Mouse (Mus musculus): ENCODE data around the gene Miox.

The Miox gene

GRCm38 (mm10) chr15:89334271-89334670 is at the start of gene Miox:
Gene Miox (plus strand): TSS chr15:89334398.
- no peak for DNase-seq (ENCODE audit: extremely low spot score)

DNA sequence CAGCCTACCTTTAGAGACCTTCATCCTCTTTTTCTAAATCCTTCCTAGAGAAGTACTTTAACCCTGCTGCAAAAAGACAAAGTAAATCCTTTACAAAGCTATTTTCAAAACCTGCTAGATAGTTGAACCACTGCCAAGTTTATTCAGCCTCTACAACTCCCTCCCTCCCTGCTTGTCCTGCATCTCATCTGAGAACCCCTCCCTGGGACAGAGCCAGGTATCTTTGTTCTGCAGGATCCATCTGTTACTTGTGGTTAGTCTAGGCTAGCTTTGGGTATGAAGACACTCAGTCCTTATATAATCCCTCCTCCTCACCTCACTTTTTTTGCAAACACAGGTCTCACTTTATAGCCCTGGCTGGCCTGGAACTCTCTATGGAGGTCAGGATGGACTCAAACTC is 49.2 kb upstream of the Miox start:
- no peak for DNase-seq (ENCODE audit: extremely low spot score)

DNA sequence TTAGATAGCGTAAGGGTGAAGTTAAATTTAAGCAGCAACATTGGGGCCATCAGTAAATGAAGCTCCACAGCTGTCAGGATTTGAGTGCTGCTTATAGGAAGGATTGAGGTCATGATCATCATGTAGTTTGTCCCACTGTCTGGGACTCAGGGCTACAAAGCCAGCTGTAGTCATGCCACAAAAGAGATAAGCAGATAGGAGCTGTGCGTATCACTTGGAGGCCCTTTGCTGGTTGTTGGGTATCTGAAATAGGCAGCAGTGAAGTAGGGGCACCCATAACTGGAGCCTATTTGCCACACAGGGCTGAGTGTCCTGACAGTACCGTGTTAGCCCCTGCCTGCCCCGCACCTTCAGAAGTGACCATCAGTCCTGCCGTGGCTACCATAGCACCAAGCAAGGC is 48.7 kb upstream of the Miox start:
- no peak for DNase-seq (ENCODE audit: extremely low spot score)

GRCm38 (mm10) chr15:89286114-89286513 is 48.1 kb upstream of the Miox start:
- no peak for DNase-seq (ENCODE audit: extremely low spot score)

- no peak for DNase-seq (ENCODE audit: extremely low spot score)
Measured at GRCm38 (mm10) chr15:89286582-89286981, 47.6 kb upstream of the Miox start.

DNA sequence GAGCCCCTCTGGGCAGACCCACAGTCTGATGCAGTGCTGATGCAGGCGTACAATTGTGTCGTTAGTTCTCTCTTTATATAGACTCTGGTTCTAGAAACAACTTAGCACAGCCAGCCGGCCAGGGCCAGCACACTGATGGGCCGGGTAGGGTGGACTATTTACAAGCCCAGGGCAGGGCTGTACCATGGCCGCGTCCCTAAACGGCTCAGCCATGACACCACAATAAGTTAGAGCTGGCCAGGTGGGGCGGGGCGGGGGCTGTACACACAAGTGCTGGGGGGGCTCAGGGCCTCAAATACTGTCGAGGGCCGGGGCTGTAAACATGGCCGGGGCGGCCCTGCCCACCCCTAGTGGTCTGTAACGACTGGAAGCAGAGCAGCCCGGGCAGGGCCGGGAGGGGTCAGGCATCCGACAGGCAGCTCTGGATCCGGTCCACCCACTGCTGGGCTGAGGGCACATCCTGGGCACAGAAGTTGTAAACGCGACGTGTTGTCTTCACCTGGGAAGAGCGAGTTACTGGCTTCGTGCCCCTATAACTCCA is 45.9 kb upstream of the Miox start:
- DNase-seq (ENCODE audit: extremely low spot score): no peak

DNA sequence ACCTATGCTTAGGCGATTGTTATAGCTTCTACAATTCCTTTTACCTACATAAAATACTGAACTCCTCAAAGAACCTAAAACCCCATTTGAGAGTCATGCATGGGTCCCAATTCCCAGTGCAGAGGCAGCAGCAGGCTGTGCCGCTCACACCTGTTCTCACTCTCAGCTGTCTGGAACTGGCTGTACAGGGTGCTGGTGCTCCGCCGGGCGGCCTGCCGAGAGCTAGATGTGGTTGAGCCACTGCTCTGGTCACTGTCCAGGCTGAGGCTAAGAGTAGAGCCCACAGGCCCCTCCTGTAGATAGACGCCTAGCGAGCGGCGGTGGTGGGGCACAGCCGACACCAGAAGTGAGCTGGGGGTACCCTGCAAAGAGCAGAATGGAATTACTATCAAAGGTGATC is 44.7 kb upstream of the Miox start:
- no peak for DNase-seq (ENCODE audit: extremely low spot score)

- no peak for DNase-seq (ENCODE audit: extremely low spot score)
Measured at GRCm38 (mm10) chr15:89291521-89291920, 42.7 kb upstream of the Miox start.

GRCm38 (mm10) chr15:89292795-89293194 is 41.4 kb upstream of the Miox start:
- DNase-seq (ENCODE audit: extremely low spot score): no peak

- no peak for DNase-seq (ENCODE audit: extremely low spot score)
Measured at GRCm38 (mm10) chr15:89293778-89294177, 40.4 kb upstream of the Miox start.

- no peak for DNase-seq (ENCODE audit: extremely low spot score)
Measured at GRCm38 (mm10) chr15:89295580-89296165, 38.5 kb upstream of the Miox start.

DNA sequence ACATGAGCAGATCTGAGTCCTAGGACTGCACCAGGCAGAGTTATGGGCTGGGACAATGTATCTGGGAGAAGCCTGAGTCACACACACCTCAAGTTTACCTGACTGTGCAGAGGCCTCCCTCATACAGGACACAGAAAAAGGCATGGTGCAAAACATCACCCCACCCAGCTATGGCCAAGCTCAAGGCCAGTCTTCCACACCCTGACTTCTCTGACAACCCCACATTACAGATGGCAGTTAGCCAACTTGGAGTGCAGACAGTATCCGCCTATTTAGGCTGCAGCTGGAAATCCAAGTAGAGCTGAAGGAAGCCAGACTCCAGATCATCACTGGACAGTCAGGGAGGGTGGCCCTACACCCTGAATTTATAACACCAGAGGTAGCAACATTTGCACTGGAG is 37.7 kb upstream of the Miox start:
- DNase-seq (ENCODE audit: extremely low spot score): no peak

DNA sequence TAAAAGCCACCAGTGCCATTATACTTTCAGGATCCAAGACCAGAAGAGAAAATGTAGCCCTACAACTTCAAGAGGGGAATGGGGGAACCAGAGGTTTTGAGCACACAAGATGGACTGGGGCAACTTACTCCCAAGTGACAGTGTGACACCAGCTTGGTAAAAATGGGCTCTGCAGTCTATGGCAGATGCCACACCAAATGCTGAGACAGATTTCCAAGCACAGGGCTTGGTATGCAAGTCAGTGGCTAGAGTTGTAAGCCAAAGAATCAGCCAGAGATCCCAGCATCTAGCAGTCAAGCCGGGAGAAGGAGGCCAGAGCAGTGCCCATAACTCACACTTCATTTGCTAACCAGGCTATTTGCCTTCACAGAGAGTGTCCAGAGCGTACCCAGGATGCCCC is 36.5 kb upstream of the Miox start:
- DNase-seq (ENCODE audit: extremely low spot score): no peak

- no peak for DNase-seq (ENCODE audit: extremely low spot score)
Measured at GRCm38 (mm10) chr15:89300180-89300579, 34.0 kb upstream of the Miox start.

GRCm38 (mm10) chr15:89300600-89300999 is 33.6 kb upstream of the Miox start:
- DNase-seq (ENCODE audit: extremely low spot score): no peak

DNA sequence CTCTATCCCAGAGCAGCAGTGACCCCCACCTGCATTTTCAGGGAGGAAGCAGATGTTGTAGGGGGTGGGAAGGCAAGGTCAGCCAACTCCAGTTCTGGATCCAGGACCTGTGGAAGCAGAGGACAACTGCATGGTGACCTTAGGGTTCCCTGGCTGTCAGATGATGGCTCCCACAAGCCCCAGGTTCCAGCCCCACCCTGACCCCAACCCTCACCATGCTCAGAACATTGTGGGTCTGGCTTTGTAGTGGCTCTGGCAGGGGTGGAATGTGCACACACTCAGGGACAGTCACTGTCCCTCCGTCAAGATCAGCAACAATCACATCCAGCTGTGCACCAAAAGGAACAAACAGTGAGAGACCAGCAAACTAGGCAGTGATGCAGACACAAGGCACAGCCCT is 28.2 kb upstream of the Miox start:
- DNase-seq (ENCODE audit: extremely low spot score): no peak

DNA sequence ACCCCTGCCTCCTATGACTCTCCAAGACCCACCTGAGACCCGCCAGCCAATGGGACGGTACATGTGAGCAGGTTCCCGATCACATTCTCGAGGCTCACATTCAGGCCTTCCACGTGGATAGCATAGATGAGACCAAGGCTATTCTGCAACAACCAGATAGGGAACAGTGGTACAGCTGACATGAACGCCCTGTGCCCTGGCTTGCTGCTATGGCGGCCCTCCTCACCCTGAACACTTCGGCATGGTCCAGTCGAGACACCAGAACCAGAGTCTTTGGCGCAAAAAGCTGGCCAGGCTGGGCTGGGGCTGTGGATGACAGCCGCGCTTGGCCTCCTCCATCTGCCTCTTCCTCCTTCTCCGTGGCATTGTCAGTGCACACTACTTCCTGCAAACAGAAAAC is 26.7 kb upstream of the Miox start:
- no peak for DNase-seq (ENCODE audit: extremely low spot score)

GRCm38 (mm10) chr15:89308406-89309139 is 25.6 kb upstream of the Miox start:
- DNase-seq (ENCODE audit: extremely low spot score): no peak

DNA sequence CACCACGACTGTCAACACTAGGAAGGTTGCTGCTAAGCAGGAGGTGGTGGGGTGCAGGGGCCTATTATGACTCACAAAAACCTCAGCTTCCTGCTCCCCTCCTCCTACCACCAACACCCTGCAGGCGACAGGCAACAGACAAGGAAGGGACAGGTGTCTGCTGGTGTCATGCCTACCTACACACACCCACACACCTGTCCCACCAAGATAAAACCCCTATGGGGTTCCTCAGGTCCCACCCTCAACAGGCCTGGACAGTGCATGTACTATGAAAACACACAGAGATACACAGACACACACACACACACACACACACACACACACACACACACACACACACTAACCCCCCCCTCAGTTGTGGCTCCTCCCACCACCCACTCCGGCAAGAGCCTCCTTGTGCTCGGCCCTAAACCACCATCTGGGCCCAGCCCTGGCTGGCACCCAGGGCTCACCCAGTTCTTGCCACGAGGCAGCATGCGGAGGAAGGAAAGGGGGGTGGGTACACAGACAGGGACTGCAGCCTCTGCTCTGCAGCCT is 24.2 kb upstream of the Miox start:
- no peak for DNase-seq (ENCODE audit: extremely low spot score)

- DNase-seq (ENCODE audit: extremely low spot score): no peak
Measured at GRCm38 (mm10) chr15:89313359-89313758, 20.8 kb upstream of the Miox start.

DNA sequence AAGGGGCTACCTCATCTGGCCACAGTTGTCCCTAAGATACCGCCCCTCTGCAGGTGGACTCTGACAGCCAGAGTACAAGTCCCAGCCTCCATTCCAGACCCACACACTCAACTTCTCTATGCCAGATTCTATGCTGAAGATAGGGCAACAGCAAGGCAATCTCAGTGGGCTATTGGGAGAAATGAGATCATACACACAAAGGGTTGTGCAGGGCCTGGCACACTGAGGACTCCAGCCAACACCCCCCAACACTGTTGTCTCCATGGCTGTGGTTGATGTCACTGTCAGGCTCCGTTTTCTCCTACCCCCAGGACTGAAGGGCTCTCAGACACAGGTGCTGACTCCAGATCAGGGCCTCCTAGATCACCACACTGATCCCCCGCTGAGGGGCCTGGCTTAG is 20.1 kb upstream of the Miox start:
- DNase-seq (ENCODE audit: extremely low spot score): no peak

GRCm38 (mm10) chr15:89314511-89315189 is 19.5 kb upstream of the Miox start:
- peak; percentile 26 for DNase-seq (ENCODE audit: extremely low spot score)
